Mouse (Mus musculus): Measurements from ENCODE around the gene Igf1r. TPM values are rescaled to one million over a fixed set of nuclear protein-coding genes. Genes with fewer than 3 reads are reported as not detected.

Gene Igf1r
- total RNA-seq, 4 experiments from 2014 or later, result 7.5 to 9.4 (median 8.0) TPM

- peak in 1 of 2 experiments; percentile 12 for DNase-seq (ENCODE audit: low spot score in 2 of 2)
Measured at GRCm38 (mm10) chr7:68114983-68115715, 162.5 kb downstream of the Igf1r start.

GRCm38 (mm10) chr7:68117567-68117966, 164.9 kb downstream of the Igf1r start:
- no peak for DNase-seq (ENCODE audit: low spot score in 2 of 2)

- DNase-seq (ENCODE audit: low spot score in 2 of 2), result no peak
Measured at GRCm38 (mm10) chr7:68117981-68118380, 165.4 kb downstream of the Igf1r start.

- no peak for DNase-seq (ENCODE audit: low spot score in 2 of 2)
Measured at GRCm38 (mm10) chr7:68119605-68120004, 167.0 kb downstream of the Igf1r start.

GRCm38 (mm10) chr7:68122418-68122817, 169.8 kb downstream of the Igf1r start:
- no peak for DNase-seq (ENCODE audit: low spot score in 2 of 2)

GRCm38 (mm10) chr7:68125347-68125746, 172.7 kb downstream of the Igf1r start:
- no peak for DNase-seq (ENCODE audit: low spot score in 2 of 2)

- peak in 1 of 2 experiments; percentile 15 for DNase-seq (ENCODE audit: low spot score in 2 of 2)
Measured at GRCm38 (mm10) chr7:68127799-68128261, 175.2 kb downstream of the Igf1r start.

- DNase-seq (ENCODE audit: low spot score in 2 of 2), result no peak
Measured at GRCm38 (mm10) chr7:68128271-68128674, 175.6 kb downstream of the Igf1r start.

GRCm38 (mm10) chr7:68129077-68129511, 176.5 kb downstream of the Igf1r start:
- DNase-seq (ENCODE audit: low spot score in 2 of 2), result peak; percentile 98

GRCm38 (mm10) chr7:68129546-68130253, 177.1 kb downstream of the Igf1r start:
- peak; percentile 83 to 85 for DNase-seq (ENCODE audit: low spot score in 2 of 2)

- no peak for DNase-seq (ENCODE audit: low spot score in 2 of 2)
Measured at GRCm38 (mm10) chr7:68130950-68131580, 178.4 kb downstream of the Igf1r start.

- DNase-seq (ENCODE audit: low spot score in 2 of 2), result no peak
Measured at GRCm38 (mm10) chr7:68133679-68134078, 181.1 kb downstream of the Igf1r start.

- DNase-seq (ENCODE audit: low spot score in 2 of 2), result peak in 1 of 2 experiments; percentile 44
Measured at GRCm38 (mm10) chr7:68134948-68135347, 182.3 kb downstream of the Igf1r start.

- no peak for DNase-seq (ENCODE audit: low spot score in 2 of 2)
Measured at GRCm38 (mm10) chr7:68136056-68136455, 183.4 kb downstream of the Igf1r start.

- no peak for DNase-seq (ENCODE audit: low spot score in 2 of 2)
Measured at GRCm38 (mm10) chr7:68139384-68139783, 186.8 kb downstream of the Igf1r start.

- no peak for DNase-seq (ENCODE audit: low spot score in 2 of 2)
Measured at GRCm38 (mm10) chr7:68140041-68140807, 187.6 kb downstream of the Igf1r start.

GRCm38 (mm10) chr7:68144266-68144665, 191.6 kb downstream of the Igf1r start:
- DNase-seq (ENCODE audit: low spot score in 2 of 2), result no peak

- no peak for DNase-seq (ENCODE audit: low spot score in 2 of 2)
Measured at GRCm38 (mm10) chr7:68148297-68149048, 195.8 kb downstream of the Igf1r start.

GRCm38 (mm10) chr7:68151892-68152291, 199.3 kb downstream of the Igf1r start:
- no peak for DNase-seq (ENCODE audit: low spot score in 2 of 2)

GRCm38 (mm10) chr7:68152458-68152857, 199.8 kb downstream of the Igf1r start:
- no peak for DNase-seq (ENCODE audit: low spot score in 2 of 2)

- DNase-seq (ENCODE audit: low spot score in 2 of 2), result no peak
Measured at GRCm38 (mm10) chr7:68153269-68153668, 200.6 kb downstream of the Igf1r start.

Data from gastrocnemius, adult 8-10 months (tissue).